Mouse (Mus musculus) ES-E14 (cell line): ENCODE data around the gene Aoc3.

ENCODE experiments used
- CHD2 ChIP-seq: IDR thresholded peaks from 2 replicates; pipeline ENCODE4 v1.6.1; 2014; ENCODE audit warnings: mild to moderate bottlenecking, low read depth, low read length, inconsistent platforms
- MAFK ChIP-seq: IDR thresholded peaks from 2 replicates; pipeline ENCODE4 v1.6.1; 2014; ENCODE audit warnings: mild to moderate bottlenecking, low read depth, low read length, inconsistent platforms; ENCODE audit not compliant: insufficient read depth
- ZC3H11A ChIP-seq: IDR thresholded peaks from 2 replicates; pipeline ENCODE4 v1.6.1; 2012; ENCODE audit warnings: low read depth, mild to moderate bottlenecking, inconsistent platforms, low read length, borderline replicate concordance
- ZNF384 ChIP-seq: IDR thresholded peaks from 2 replicates; pipeline ENCODE4 v1.6.1; 2012; ENCODE audit warnings: low read depth, low read length, inconsistent platforms

GRCm38 (mm10) chr11:101353436-101353835, 23.0 kb downstream of the Aoc3 start:
- TF ChIP-seq MAFK (no peak), CHD2 (no peak), ZNF384 (no peak), ZC3H11A (no peak)
